Mouse (Mus musculus): ENCODE measurements around the gene Cmtm8. TPM values are rescaled to one million over a fixed set of nuclear protein-coding genes. Genes with fewer than 3 reads are reported as not detected.

Gene Cmtm8
- polyA plus RNA-seq, 1 experiment from 2014 or later: 66.5 TPM

DNA sequence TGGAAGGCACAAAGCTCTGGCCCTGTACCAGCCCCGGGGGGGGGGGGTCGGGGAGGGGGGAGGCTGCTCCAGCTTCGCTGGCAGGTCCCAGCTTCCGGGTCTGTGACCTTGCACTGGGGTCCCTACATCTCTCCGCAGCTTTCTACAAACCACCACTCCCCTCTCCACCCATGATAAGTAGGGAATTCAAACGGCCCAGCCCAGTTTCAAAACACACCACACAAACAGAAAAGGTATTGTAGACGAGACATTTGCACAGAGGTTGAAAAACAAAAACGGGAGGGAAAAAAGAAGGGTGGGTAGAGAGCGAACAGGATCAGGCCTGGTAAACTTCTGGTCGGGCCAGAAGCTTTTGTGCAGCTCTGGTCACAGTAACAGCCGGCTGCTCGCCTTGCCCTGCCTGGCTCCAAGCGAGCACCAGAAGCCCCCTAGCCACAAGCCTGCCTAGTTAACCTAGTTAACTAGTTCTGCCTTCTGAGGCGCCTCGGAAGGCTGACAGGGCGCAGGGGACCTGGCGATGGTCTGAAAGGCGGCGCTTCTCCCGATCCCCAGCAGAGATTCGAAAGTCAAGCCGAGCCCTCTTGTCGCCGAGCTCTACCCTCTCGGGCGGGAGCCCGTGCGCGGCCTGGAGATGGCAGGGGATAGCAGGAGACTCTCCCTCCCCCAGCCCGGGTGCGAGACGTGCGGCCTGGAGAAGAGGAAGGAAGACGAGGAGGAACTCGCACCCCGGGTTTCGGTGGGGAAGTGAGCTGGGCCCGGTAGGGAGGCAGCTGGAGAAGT is 63.0 kb downstream of the Cmtm8 start:
- H3K9me3 ChIP-seq (ENCODE audit: control insufficient read depth, low read length): no peaks in the 10 kb centered on the region
- no peaks in the 10 kb centered on the region for H3K36me3 ChIP-seq (ENCODE audit: control insufficient read depth, insufficient read depth, low read length)
- WGBS: 1% methylated on average over 37 of the region's 38 CpGs
- peak overlapping the region; percentile 83 for H3K9ac ChIP-seq (ENCODE audit: low read length)
- DNase-seq (ENCODE audit: low spot score) (peak; percentile 67), ATAC-seq (ENCODE audit: low FRiP score, low TSS enrichment) (peak; percentile 46)
- H3K4me1 ChIP-seq (replicated peaks; ENCODE audit: control insufficient read depth, insufficient read depth): no peaks in the 10 kb centered on the region; the same call in 1 of the 2 replicates
- no peaks in the 10 kb centered on the region for H3K27me3 ChIP-seq (ENCODE audit: control insufficient read depth, insufficient read depth, low read length)
- peak overlapping the region; percentile 62 for H3K4me3 ChIP-seq (ENCODE audit: low read depth, low read length)
- peak overlapping the region; percentile 93 for H3K4me2 ChIP-seq (replicated peaks; ENCODE audit: low read depth)
- TF ChIP-seq EP300 (optimal IDR thresholded peaks at IDR 0.05): no peak
- TF ChIP-seq CTCF (IDR thresholded peaks at IDR 0.05; ENCODE audit: low read depth): no peak
- H3K27ac ChIP-seq (replicated peaks): peak overlapping the region; percentile 90

- H3K36me3 ChIP-seq (ENCODE audit: control insufficient read depth, insufficient read depth, low read length): no peaks in the 10 kb centered on the region
- no peak for ATAC-seq (ENCODE audit: low FRiP score, low TSS enrichment)
- H3K4me1 ChIP-seq (replicated peaks; ENCODE audit: control insufficient read depth, insufficient read depth): no peaks in the 10 kb centered on the region; the same call in 1 of the 2 replicates
- peak overlapping the region; percentile 83 for H3K9ac ChIP-seq (ENCODE audit: low read length)
- TF ChIP-seq EP300 (optimal IDR thresholded peaks at IDR 0.05) (no peak), CTCF (IDR thresholded peaks at IDR 0.05; ENCODE audit: low read depth) (no peak)
- DNase-seq (ENCODE audit: low spot score): no peak
- no peaks in the 10 kb centered on the region for H3K27me3 ChIP-seq (ENCODE audit: control insufficient read depth, insufficient read depth, low read length)
- H3K4me3 ChIP-seq (ENCODE audit: low read depth, low read length): peak overlapping the region; percentile 62
- 41% methylated on average over 23 of the region's 23 CpGs for WGBS
- H3K4me2 ChIP-seq (replicated peaks; ENCODE audit: low read depth): peak overlapping the region; percentile 93
- no peaks in the 10 kb centered on the region for H3K9me3 ChIP-seq (ENCODE audit: control insufficient read depth, low read length)
- H3K27ac ChIP-seq (replicated peaks): peak overlapping the region; percentile 90; the same call in 1 of the 2 replicates
Observed at GRCm38 (mm10) chr9:114779984-114780745, 63.8 kb downstream of the Cmtm8 start.

GRCm38 (mm10) chr9:114778877-114779276 is 65.1 kb downstream of the Cmtm8 start:
- no peak for TF ChIP-seq EP300 (optimal IDR thresholded peaks at IDR 0.05)
- no peak for TF ChIP-seq CTCF (IDR thresholded peaks at IDR 0.05; ENCODE audit: low read depth)
- Histone ChIP-seq H3K4me1 (replicated peaks; ENCODE audit: control insufficient read depth, insufficient read depth) (no peaks in the 10 kb centered on the region; the same call in 1 of the 2 replicates), H3K4me3 (ENCODE audit: low read depth, low read length) (no peak overlapping the region), H3K4me2 (replicated peaks; ENCODE audit: low read depth) (no peak overlapping the region), H3K36me3 (ENCODE audit: control insufficient read depth, insufficient read depth, low read length) (no peaks in the 10 kb centered on the region), H3K9ac (ENCODE audit: low read length) (no peak overlapping the region), H3K9me3 (ENCODE audit: control insufficient read depth, low read length) (no peaks in the 10 kb centered on the region), H3K27me3 (ENCODE audit: control insufficient read depth, insufficient read depth, low read length) (no peaks in the 10 kb centered on the region), H3K27ac (replicated peaks) (no peak overlapping the region)
- ATAC-seq (ENCODE audit: low FRiP score, low TSS enrichment) (no peak), DNase-seq (ENCODE audit: low spot score) (no peak)
- WGBS: 88% methylated on average over 7 of the region's 7 CpGs

DNA sequence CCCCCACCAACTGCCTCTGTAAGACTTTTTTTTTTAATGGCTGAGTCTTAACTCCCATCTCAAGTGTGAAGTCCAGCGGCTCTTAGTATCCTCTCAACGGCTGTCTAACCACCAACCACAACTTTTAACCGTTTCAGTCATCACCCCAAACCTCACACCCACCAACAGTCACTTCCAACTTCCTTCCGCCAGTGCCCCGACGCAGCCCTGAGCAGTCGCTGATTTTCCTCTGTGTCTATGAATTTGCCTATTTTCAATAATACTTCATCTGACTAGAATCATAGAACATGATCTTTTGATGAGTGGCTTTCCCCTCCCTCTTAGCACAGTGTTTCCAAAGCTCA is 65.9 kb downstream of the Cmtm8 start:
- Histone ChIP-seq H3K9ac (ENCODE audit: low read length) (no peak overlapping the region), H3K9me3 (ENCODE audit: control insufficient read depth, low read length) (no peaks in the 10 kb centered on the region), H3K4me1 (replicated peaks; ENCODE audit: control insufficient read depth, insufficient read depth) (no peaks in the 10 kb centered on the region; the same call in 1 of the 2 replicates), H3K4me3 (ENCODE audit: low read depth, low read length) (no peak overlapping the region), H3K36me3 (ENCODE audit: control insufficient read depth, insufficient read depth, low read length) (no peaks in the 10 kb centered on the region), H3K27ac (replicated peaks) (no peak overlapping the region), H3K4me2 (replicated peaks; ENCODE audit: low read depth) (no peak overlapping the region), H3K27me3 (ENCODE audit: control insufficient read depth, insufficient read depth, low read length) (no peaks in the 10 kb centered on the region)
- WGBS: 80% methylated on average over 7 of the region's 7 CpGs
- ATAC-seq (ENCODE audit: low FRiP score, low TSS enrichment) (no peak), DNase-seq (ENCODE audit: low spot score) (no peak)
- TF ChIP-seq CTCF (IDR thresholded peaks at IDR 0.05; ENCODE audit: low read depth): no peak
- no peak for TF ChIP-seq EP300 (optimal IDR thresholded peaks at IDR 0.05)

GRCm38 (mm10) chr9:114777178-114778046 is 66.5 kb downstream of the Cmtm8 start:
- no peak for ATAC-seq (ENCODE audit: low FRiP score, low TSS enrichment)
- Histone ChIP-seq H3K27ac (replicated peaks) (no peak overlapping the region), H3K36me3 (ENCODE audit: control insufficient read depth, insufficient read depth, low read length) (no peaks in the 10 kb centered on the region), H3K4me3 (ENCODE audit: low read depth, low read length) (no peak overlapping the region), H3K4me2 (replicated peaks; ENCODE audit: low read depth) (no peak overlapping the region), H3K9ac (ENCODE audit: low read length) (no peak overlapping the region), H3K4me1 (replicated peaks; ENCODE audit: control insufficient read depth, insufficient read depth) (no peaks in the 10 kb centered on the region; the same call in 1 of the 2 replicates), H3K9me3 (ENCODE audit: control insufficient read depth, low read length) (no peaks in the 10 kb centered on the region), H3K27me3 (ENCODE audit: control insufficient read depth, insufficient read depth, low read length) (no peaks in the 10 kb centered on the region)
- WGBS: 62% methylated on average over 6 of the region's 6 CpGs
- TF ChIP-seq CTCF (IDR thresholded peaks at IDR 0.05; ENCODE audit: low read depth) (no peak), EP300 (optimal IDR thresholded peaks at IDR 0.05) (no peak)
- DNase-seq (ENCODE audit: low spot score): no peak
